Mouse (Mus musculus): ENCODE results near the gene 1700113H08Rik.

GRCm38 (mm10) chr10:87110909-87111308, 53.1 kb downstream of the 1700113H08Rik start:
- TF ChIP-seq CTCF (IDR thresholded peaks at IDR 0.05; ENCODE audit: control insufficient read depth, insufficient read depth, low read length), result no peak
- TF ChIP-seq POLR2A (IDR thresholded peaks at IDR 0.05; ENCODE audit: borderline replicate concordance, control insufficient read depth, low read depth, low read length), result no peak

Measured in bone marrow, adult 2 months (tissue).